Mouse (Mus musculus): ENCODE results near the gene Kpna2. TPM values are rescaled to one million over a fixed set of nuclear protein-coding genes. Genes with fewer than 3 reads are reported as not detected.
"Not testable (repeated sequence)": the region's sequence is repeated elsewhere in the genome, so short reads cannot be mapped to it uniquely, and the experiment has no call there.

The Kpna2 gene
- polyA plus RNA-seq, 1 experiment from 2014 or later, result 235 TPM

DNA sequence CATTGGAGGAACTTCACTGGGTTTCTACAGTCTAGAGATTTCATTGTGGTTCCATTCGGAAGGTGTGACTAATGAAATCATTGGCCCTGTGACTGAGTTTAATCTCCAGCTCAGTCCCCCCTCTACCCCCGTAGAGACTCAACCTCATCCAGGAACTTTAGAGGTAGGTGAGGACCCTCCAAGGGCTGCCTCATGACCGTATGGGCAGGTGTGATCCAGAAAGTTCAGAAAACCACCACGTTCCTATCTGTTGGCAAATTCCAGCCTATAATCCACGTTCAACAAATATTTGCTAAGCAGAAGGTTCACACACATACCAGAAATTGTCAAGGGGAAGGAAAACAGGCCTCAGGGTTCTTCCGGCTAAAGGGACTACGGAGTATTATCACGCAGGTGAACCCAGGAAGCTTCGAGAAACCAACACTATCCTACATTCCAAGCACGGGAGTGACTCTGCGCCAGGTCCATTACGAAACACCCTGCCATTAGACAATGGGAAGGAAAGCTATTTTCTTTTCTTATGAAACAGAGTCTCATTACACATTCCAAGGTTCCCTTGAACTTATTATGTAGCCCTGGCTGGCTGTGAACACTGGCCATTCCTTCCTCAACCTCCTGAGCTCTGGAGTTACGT, 22.8 kb upstream of the Kpna2 start:
- Histone ChIP-seq H3K27ac (ENCODE audit: low read length) (no peak overlapping the region), H3K4me3 (ENCODE audit: low read length) (no peak overlapping the region), H3K9me3 (replicated peaks; ENCODE audit: control insufficient read depth, low read length) (no peaks in the 10 kb centered on the region), H3K4me1 (ENCODE audit: control insufficient read depth, insufficient read depth, low read length) (peaks cover 16% of the 10 kb centered on the region), H3K4me2 (ENCODE audit: low read depth, low read length) (no peak overlapping the region), H3K27me3 (ENCODE audit: control insufficient read depth, insufficient read depth, low read length) (no peaks in the 10 kb centered on the region), H3K36me3 (ENCODE audit: control insufficient read depth, insufficient read depth) (no peaks in the 10 kb centered on the region), H3K9ac (ENCODE audit: low read length) (no peak overlapping the region)
- WGBS, result 79% methylated on average over 13 of the region's 13 CpGs
- ATAC-seq (replicated peaks; ENCODE audit: extremely low read depth, insufficient read depth, low FRiP score), result no peak

DNA sequence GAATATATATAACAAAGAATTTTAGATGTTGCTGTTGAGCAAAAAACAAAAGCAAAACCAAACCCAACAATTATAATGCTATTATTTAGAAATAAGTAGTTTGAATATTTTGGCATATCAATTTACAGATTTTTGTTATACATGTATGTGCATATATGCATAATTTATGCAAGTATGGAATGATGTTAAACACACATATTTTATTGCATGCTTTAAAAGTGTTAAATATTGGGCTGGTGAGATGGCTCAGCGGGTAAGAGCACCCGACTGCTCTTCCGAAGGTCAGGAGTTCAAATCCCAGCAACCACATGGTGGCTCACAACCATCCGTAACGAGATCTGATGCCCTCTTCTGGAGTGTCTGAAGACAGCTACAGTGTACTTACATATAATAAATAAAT, 20.4 kb upstream of the Kpna2 start:
- not testable (repeated sequence) for H3K36me3 ChIP-seq (ENCODE audit: control insufficient read depth, insufficient read depth); H3K4me3 ChIP-seq (ENCODE audit: low read length); H3K27me3 ChIP-seq (ENCODE audit: control insufficient read depth, insufficient read depth, low read length); H3K4me2 ChIP-seq (ENCODE audit: low read depth, low read length); H3K27ac ChIP-seq (ENCODE audit: low read length); H3K4me1 ChIP-seq (ENCODE audit: control insufficient read depth, insufficient read depth, low read length); ATAC-seq (replicated peaks; ENCODE audit: extremely low read depth, insufficient read depth, low FRiP score); H3K9ac ChIP-seq (ENCODE audit: low read length); H3K9me3 ChIP-seq (replicated peaks; ENCODE audit: control insufficient read depth, low read length)
- WGBS, result 97% methylated on average over 3 of the region's 5 CpGs

GRCm38 (mm10) chr11:107019318-107019717, 20.0 kb upstream of the Kpna2 start:
- ATAC-seq (replicated peaks; ENCODE audit: extremely low read depth, insufficient read depth, low FRiP score), result no peak
- H3K36me3 ChIP-seq (ENCODE audit: control insufficient read depth, insufficient read depth), result no peaks in the 10 kb centered on the region
- H3K9ac ChIP-seq (ENCODE audit: low read length), result no peak overlapping the region
- 74% methylated on average over 4 of the region's 4 CpGs for WGBS
- H3K27ac ChIP-seq (ENCODE audit: low read length), result no peak overlapping the region
- no peak overlapping the region for H3K4me2 ChIP-seq (ENCODE audit: low read depth, low read length)
- H3K4me3 ChIP-seq (ENCODE audit: low read length), result no peak overlapping the region
- no peaks in the 10 kb centered on the region for H3K4me1 ChIP-seq (ENCODE audit: control insufficient read depth, insufficient read depth, low read length)
- H3K9me3 ChIP-seq (replicated peaks; ENCODE audit: control insufficient read depth, low read length), result no peaks in the 10 kb centered on the region
- no peaks in the 10 kb centered on the region for H3K27me3 ChIP-seq (ENCODE audit: control insufficient read depth, insufficient read depth, low read length)

GRCm38 (mm10) chr11:107018606-107019005, 19.3 kb upstream of the Kpna2 start:
- H3K36me3 ChIP-seq (ENCODE audit: control insufficient read depth, insufficient read depth), result no peaks in the 10 kb centered on the region
- no peak overlapping the region for H3K9ac ChIP-seq (ENCODE audit: low read length)
- no peaks in the 10 kb centered on the region for H3K27me3 ChIP-seq (ENCODE audit: control insufficient read depth, insufficient read depth, low read length)
- H3K4me2 ChIP-seq (ENCODE audit: low read depth, low read length), result no peak overlapping the region
- ATAC-seq (replicated peaks; ENCODE audit: extremely low read depth, insufficient read depth, low FRiP score), result no peak
- no peak overlapping the region for H3K4me3 ChIP-seq (ENCODE audit: low read length)
- H3K27ac ChIP-seq (ENCODE audit: low read length), result no peak overlapping the region
- H3K9me3 ChIP-seq (replicated peaks; ENCODE audit: control insufficient read depth, low read length), result peaks cover 3% of the 10 kb centered on the region; the same call in 1 of the 2 replicates
- H3K4me1 ChIP-seq (ENCODE audit: control insufficient read depth, insufficient read depth, low read length), result no peaks in the 10 kb centered on the region
- WGBS, result 24% methylated on average over 8 of the region's 8 CpGs

- Histone ChIP-seq H3K9ac (ENCODE audit: low read length) (no peak overlapping the region), H3K27ac (ENCODE audit: low read length) (no peak overlapping the region), H3K4me2 (ENCODE audit: low read depth, low read length) (no peak overlapping the region), H3K9me3 (replicated peaks; ENCODE audit: control insufficient read depth, low read length) (peaks cover 3% of the 10 kb centered on the region; the same call in 1 of the 2 replicates), H3K36me3 (ENCODE audit: control insufficient read depth, insufficient read depth) (no peaks in the 10 kb centered on the region), H3K4me3 (ENCODE audit: low read length) (no peak overlapping the region), H3K4me1 (ENCODE audit: control insufficient read depth, insufficient read depth, low read length) (no peaks in the 10 kb centered on the region), H3K27me3 (ENCODE audit: control insufficient read depth, insufficient read depth, low read length) (no peaks in the 10 kb centered on the region)
- 60% methylated on average over 6 of the region's 6 CpGs for WGBS
- no peak for ATAC-seq (replicated peaks; ENCODE audit: extremely low read depth, insufficient read depth, low FRiP score)
Observed at GRCm38 (mm10) chr11:107017339-107017886, 18.1 kb upstream of the Kpna2 start.

- H3K4me2 ChIP-seq (ENCODE audit: low read depth, low read length), result no peak overlapping the region
Observed at GRCm38 (mm10) chr11:107016893-107017292, 17.6 kb upstream of the Kpna2 start.

GRCm38 (mm10) chr11:107015535-107016187, 16.3 kb upstream of the Kpna2 start:
- H3K27me3 ChIP-seq (ENCODE audit: control insufficient read depth, insufficient read depth, low read length); H3K27ac ChIP-seq (ENCODE audit: low read length); H3K9me3 ChIP-seq (replicated peaks; ENCODE audit: control insufficient read depth, low read length); H3K4me2 ChIP-seq (ENCODE audit: low read depth, low read length); H3K9ac ChIP-seq (ENCODE audit: low read length); H3K4me3 ChIP-seq (ENCODE audit: low read length); H3K4me1 ChIP-seq (ENCODE audit: control insufficient read depth, insufficient read depth, low read length); H3K36me3 ChIP-seq (ENCODE audit: control insufficient read depth, insufficient read depth); ATAC-seq (replicated peaks; ENCODE audit: extremely low read depth, insufficient read depth, low FRiP score): not testable (repeated sequence)
- 70% methylated on average over 11 of the region's 11 CpGs for WGBS

More at GRCm38 (mm10) chr11:107016893-107017292, 17.6 kb upstream of the Kpna2 start:
- no peaks in the 10 kb centered on the region for H3K27me3 ChIP-seq (ENCODE audit: control insufficient read depth, insufficient read depth, low read length)
- WGBS, result 50% methylated on average over 1 of the region's 1 CpGs
- H3K27ac ChIP-seq (ENCODE audit: low read length), result no peak overlapping the region
- H3K9ac ChIP-seq (ENCODE audit: low read length), result no peak overlapping the region
- no peak overlapping the region for H3K4me3 ChIP-seq (ENCODE audit: low read length)
- no peak for ATAC-seq (replicated peaks; ENCODE audit: extremely low read depth, insufficient read depth, low FRiP score)
- H3K36me3 ChIP-seq (ENCODE audit: control insufficient read depth, insufficient read depth), result no peaks in the 10 kb centered on the region
- H3K4me1 ChIP-seq (ENCODE audit: control insufficient read depth, insufficient read depth, low read length), result peaks cover 2% of the 10 kb centered on the region
- peaks cover 3% of the 10 kb centered on the region; the same call in 1 of the 2 replicates for H3K9me3 ChIP-seq (replicated peaks; ENCODE audit: control insufficient read depth, low read length)

GRCm38 (mm10) chr11:107014597-107015309, 15.4 kb upstream of the Kpna2 start:
- 37% methylated on average over 14 of the region's 14 CpGs for WGBS
- peak overlapping the region; percentile 19 for H3K4me2 ChIP-seq (ENCODE audit: low read depth, low read length)
- no peak overlapping the region for H3K9ac ChIP-seq (ENCODE audit: low read length)
- H3K9me3 ChIP-seq (replicated peaks; ENCODE audit: control insufficient read depth, low read length), result peaks cover 3% of the 10 kb centered on the region; the same call in 1 of the 2 replicates
- no peaks in the 10 kb centered on the region for H3K27me3 ChIP-seq (ENCODE audit: control insufficient read depth, insufficient read depth, low read length)
- ATAC-seq (replicated peaks; ENCODE audit: extremely low read depth, insufficient read depth, low FRiP score), result no peak
- no peaks in the 10 kb centered on the region for H3K36me3 ChIP-seq (ENCODE audit: control insufficient read depth, insufficient read depth)
- peak overlapping the region; percentile 20 for H3K4me3 ChIP-seq (ENCODE audit: low read length)
- peaks cover 6% of the 10 kb centered on the region for H3K4me1 ChIP-seq (ENCODE audit: control insufficient read depth, insufficient read depth, low read length)
- no peak overlapping the region for H3K27ac ChIP-seq (ENCODE audit: low read length)
